ENCODE assay signal across 8 mouse cellular contexts in genomic region chrX:7422166-7422565, GRCm38 (mm10). TPM values are rescaled to one million over a fixed set of nuclear protein-coding genes. Genes with fewer than 3 reads are reported as not detected.
DNase-seq lines count a peak whose midpoint lies in the region; ATAC-seq and TF ChIP-seq lines count a peak whose summit lies in the region.

No protein-coding gene starts in this region.

- peak overlapping the region; percentile 71 for H3K4me2 ChIP-seq in heart, embryonic 16.5 days (ENCODE audit: low read depth, low read length)
- H3K4me2 ChIP-seq in hindbrain, embryonic 11.5 days (replicated peaks; ENCODE audit: low read depth, low read length), result peak overlapping the region; percentile 41
- H3K4me2 ChIP-seq in midbrain, embryonic 13.5 days (replicated peaks), result peak overlapping the region; percentile 65

- no peak for TF ChIP-seq RAD21 in MEL (IDR thresholded peaks at IDR 0.05; ENCODE audit: low read depth, low read length)

- H3K36me3 ChIP-seq in heart, embryonic 16.5 days (ENCODE audit: control insufficient read depth, insufficient read depth), result no peaks in the 10 kb centered on the region
- peaks cover 0 to 9% of the 10 kb centered on the region in 2 experiments; a peak in 2 of 4 replicates for H3K36me3 ChIP-seq in MEL (ENCODE audit: control insufficient read depth in 1 of 2, insufficient read depth in 2 of 2, low read length in 2 of 2)
- no peaks in the 10 kb centered on the region for H3K36me3 ChIP-seq in hindbrain, embryonic 11.5 days (ENCODE audit: control insufficient read depth, insufficient read depth, low read length)
- H3K36me3 ChIP-seq in midbrain, embryonic 13.5 days, result no peaks in the 10 kb centered on the region

- TF ChIP-seq CTCF in MEL (IDR thresholded peaks at IDR 0.05 in 2 of 3, conservative IDR thresholded peaks at IDR 0.05 in 1 of 3; ENCODE audit: control insufficient read depth in 1 of 3, insufficient read depth in 1 of 3, low read depth in 2 of 3, low read length in 3 of 3, poor library complexity in 1 of 3, severe bottlenecking in 1 of 3), result no peak

- no peaks in the 10 kb centered on the region for H3K27me3 ChIP-seq in heart, embryonic 16.5 days (ENCODE audit: control insufficient read depth, insufficient read depth, low read length)
- no peaks in the 10 kb centered on the region for H3K27me3 ChIP-seq in MEL (ENCODE audit: control insufficient read depth in 1 of 2, insufficient read depth in 2 of 2, low read length in 2 of 2)
- no peaks in the 10 kb centered on the region for H3K27me3 ChIP-seq in hindbrain, embryonic 11.5 days (ENCODE audit: control insufficient read depth, insufficient read depth, low read length)
- no peaks in the 10 kb centered on the region for H3K27me3 ChIP-seq in midbrain, embryonic 13.5 days

- no peak for ATAC-seq in heart, embryonic 16.5 days (replicated peaks; ENCODE audit: extremely low read depth, insufficient read depth, low FRiP score)
- no peak for ATAC-seq in hindbrain, embryonic 11.5 days (ENCODE audit: low FRiP score)
- ATAC-seq in midbrain, embryonic 13.5 days, result no peak

- peak overlapping the region; percentile 74 for H3K9ac ChIP-seq in heart, embryonic 16.5 days (ENCODE audit: low read length)
- peak overlapping the region; percentile 77 for H3K9ac ChIP-seq in MEL (ENCODE audit: control insufficient read depth, low read depth, low read length, poor library complexity, severe bottlenecking)
- H3K9ac ChIP-seq in hindbrain, embryonic 11.5 days (ENCODE audit: low read depth, low read length), result no peak overlapping the region
- H3K9ac ChIP-seq in midbrain, embryonic 13.5 days (replicated peaks), result peak overlapping the region; percentile 42; the same call in 1 of the 2 replicates

- H3K79me2 ChIP-seq in MEL (ENCODE audit: control insufficient read depth, insufficient read depth, low read length, poor library complexity), result no peaks in the 10 kb centered on the region

- peak overlapping the region; percentile 59 for H3K4me3 ChIP-seq in heart, embryonic 16.5 days (ENCODE audit: low read length)
- H3K4me3 ChIP-seq in MEL (ENCODE audit: control insufficient read depth in 1 of 2, insufficient read depth in 1 of 2, low read depth in 2 of 2, low read length in 2 of 2), result peak overlapping the region; percentile 58 to 85
- peak overlapping the region; percentile 41 for H3K4me3 ChIP-seq in hindbrain, embryonic 11.5 days (ENCODE audit: low read depth, low read length)
- H3K4me3 ChIP-seq in midbrain, embryonic 13.5 days (replicated peaks), result peak overlapping the region; percentile 41

- no peak for TF ChIP-seq EP300 in MEL (IDR thresholded peaks at IDR 0.05; ENCODE audit: low read depth in 1 of 2, low read length in 2 of 2)

- 57% methylated on average over 6 of the region's 6 CpGs for WGBS in heart, embryonic 16.5 days
- WGBS in hindbrain, embryonic 11.5 days, result 71% methylated on average over 6 of the region's 6 CpGs
- WGBS in midbrain, embryonic 13.5 days, result 80% methylated on average over 6 of the region's 6 CpGs

- H3K4me1 ChIP-seq in heart, embryonic 16.5 days (ENCODE audit: control insufficient read depth, insufficient read depth, low read length), result no peaks in the 10 kb centered on the region
- H3K4me1 ChIP-seq in MEL (ENCODE audit: control insufficient read depth in 1 of 2, insufficient read depth in 2 of 2, low read length in 2 of 2), result peaks cover 0 to 7% of the 10 kb centered on the region in 2 experiments; a peak in 2 of 4 replicates
- no peaks in the 10 kb centered on the region for H3K4me1 ChIP-seq in hindbrain, embryonic 11.5 days (replicated peaks; ENCODE audit: control insufficient read depth, insufficient read depth, low read length)
- peaks cover 10% of the 10 kb centered on the region for H3K4me1 ChIP-seq in midbrain, embryonic 13.5 days (replicated peaks)

- no peak for DNase-seq in heart, adult 18-20 months
- DNase-seq in MEL (ENCODE audit: low read depth, low spot score), result peak; percentile 63
- no peak for DNase-seq in hindbrain, embryonic 11.5 days (ENCODE audit: low spot score)
- DNase-seq in testis, postnatal 10 days (ENCODE audit: low spot score), result no peak
- no peak for DNase-seq in right cerebral cortex, adult 2 months (ENCODE audit: low spot score in 2 of 2)
- no peak for DNase-seq in embryo, embryonic 11 days

- no peak overlapping the region for H3K27ac ChIP-seq in heart, embryonic 16.5 days (ENCODE audit: low read length)
- no peak overlapping the region; the same call in 1 of the 2 replicates for H3K27ac ChIP-seq in MEL (ENCODE audit: control insufficient read depth, low read depth, low read length)
- no peak overlapping the region for H3K27ac ChIP-seq in hindbrain, embryonic 11.5 days (ENCODE audit: low read depth, low read length)
- no peak overlapping the region for H3K27ac ChIP-seq in midbrain, embryonic 13.5 days

- H3K9me3 ChIP-seq in heart, embryonic 16.5 days (replicated peaks; ENCODE audit: control insufficient read depth, low read length), result no peaks in the 10 kb centered on the region
- no peaks in the 10 kb centered on the region for H3K9me3 ChIP-seq in MEL (replicated peaks; ENCODE audit: insufficient read depth, low read length)
- no peaks in the 10 kb centered on the region for H3K9me3 ChIP-seq in hindbrain, embryonic 11.5 days (ENCODE audit: control insufficient read depth, low read length)
- no peaks in the 10 kb centered on the region for H3K9me3 ChIP-seq in midbrain, embryonic 13.5 days

- TF ChIP-seq POLR2A in MEL (IDR thresholded peaks at IDR 0.05; ENCODE audit: control insufficient read depth in 1 of 2, insufficient read depth in 1 of 2, low read depth in 1 of 2, low read length in 2 of 2, poor library complexity in 1 of 2), result no peak

TF ChIP-seq in MEL, 35 proteins besides CTCF, POLR2A, EP300 and RAD21:
- no peak for TF ChIP-seq SIN3A (IDR thresholded peaks at IDR 0.05; ENCODE audit: low read length)
- no peak for TF ChIP-seq POLR2AphosphoS2 (IDR thresholded peaks at IDR 0.05; ENCODE audit: low read length)
- TF ChIP-seq ZNF384 (IDR thresholded peaks at IDR 0.05; ENCODE audit: low read depth, low read length), result no peak
- TF ChIP-seq HCFC1 (IDR thresholded peaks at IDR 0.05; ENCODE audit: low read depth, low read length), result no peak
- TF ChIP-seq MYB (IDR thresholded peaks at IDR 0.05; ENCODE audit: low read depth, low read length), result no peak

RNA-seq across cellular contexts. Expression of gene Usp27x, which starts 46.5 kb away (rescaled TPM):
- 0.26 and 0.28 TPM in 2 replicates for polyA plus RNA-seq in heart, embryonic 16.5 days (2015; fragmentation: Nextera tagmentation; extraction: Ambion mirVana)
- total RNA-seq in heart, adult 18-20 months (2021), result under 1 TPM; 0.23 to 0.57 TPM
- total RNA-seq in MEL (2012; rRNA removed), result 2.7 and 3.6 TPM in 2 replicates
- 1 to 10 TPM in 1 of 2 experiments, not detected in 1; 3.9 TPM for polyA plus RNA-seq in MEL (2012; ENCODE audit: insufficient read depth in 1 of 2, insufficient read length in 2 of 2, low read depth in 1 of 2, low replicate concordance in 2 of 2, missing spikeins in 1 of 2)
- polyA plus RNA-seq in hindbrain, embryonic 11.5 days (2014; fragmentation: Nextera tagmentation; extraction: Ambion mirVana), result 0.45 and 0.83 TPM in 2 replicates
- polyA plus RNA-seq in midbrain, embryonic 13.5 days (2015; fragmentation: Nextera tagmentation; extraction: Ambion mirVana), result 1.6 and 1.9 TPM in 2 replicates
